ENCODE assay signal across 15 mouse cellular contexts in the genomic region with DNA sequence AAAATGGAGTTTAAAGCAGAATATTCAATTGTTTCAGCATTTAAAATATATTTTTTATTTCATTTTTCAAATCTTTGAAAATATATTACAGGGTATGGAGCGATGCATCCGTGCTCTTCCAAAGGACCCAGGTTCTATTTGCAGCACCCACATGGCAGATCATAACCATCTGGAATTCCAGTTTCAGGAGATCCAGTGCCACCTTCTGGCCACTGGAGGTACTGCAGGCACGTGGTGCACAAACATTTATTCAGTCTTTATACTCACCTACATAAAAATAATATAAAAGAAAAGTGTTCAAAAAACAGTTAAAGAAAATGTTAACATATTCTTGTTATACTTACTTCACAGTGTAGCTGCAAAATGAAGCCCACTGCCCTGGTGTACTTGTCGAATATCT. TPM values are rescaled to one million over a fixed set of nuclear protein-coding genes. Genes with fewer than 3 reads are reported as not detected.
DNase-seq lines count a peak whose midpoint lies in the region; ATAC-seq and TF ChIP-seq lines count a peak whose summit lies in the region.
"Had no signal": no experiment of that assay in that cellular context is flagged by ENCODE, and none has a peak within 500 bp of the region (broad histone marks: within the 10 kb centered on the region; RNA-seq: fewer than 3 reads in every experiment).

No protein-coding gene starts in this region.

- no peak overlapping the region for H3K4me3 ChIP-seq in heart, postnatal 0 days (ENCODE audit: low read depth, low read length)
- no peak overlapping the region for H3K4me3 ChIP-seq in heart, embryonic 10.5 days
- H3K4me3 ChIP-seq in lung, postnatal 0 days (ENCODE audit: low read depth, low read length) = no peak overlapping the region
- H3K4me3 ChIP-seq in G1E (ENCODE audit: low read depth, low read length) = no peak overlapping the region
- H3K4me3 ChIP-seq: heart, embryonic 13.5 days; hindbrain, embryonic 12.5 days; limb, embryonic 13.5 days had no signal

- DNase-seq in heart, postnatal 0 days (ENCODE audit: low spot score) = no peak
- no peak for DNase-seq in heart, embryonic 10.5 days (ENCODE audit: low spot score)
- DNase-seq in lung, postnatal 0 days (ENCODE audit: low spot score) = no peak
- no peak for DNase-seq in lung, adult 18-20 months
- no peak for DNase-seq in G1E (ENCODE audit: low spot score)
- peak; percentile 60 for DNase-seq in naive thymus-derived CD4-positive, alpha-beta T cell, adult 2 months (ENCODE audit: low read depth)
- no peak for DNase-seq in retina, postnatal 1 day
- no peak for DNase-seq in right cerebral cortex, postnatal 4 days
- DNase-seq: kidney, postnatal 10 days; thymus, postnatal 14 days had no signal

- H3K4me2 ChIP-seq in heart, postnatal 0 days (ENCODE audit: low read depth, low read length) = no peak overlapping the region
- no peak overlapping the region for H3K4me2 ChIP-seq in lung, postnatal 0 days (replicated peaks; ENCODE audit: low read depth, low read length)
- H3K4me2 ChIP-seq: heart, embryonic 13.5 days; hindbrain, embryonic 12.5 days; limb, embryonic 13.5 days had no signal

- H3K27ac ChIP-seq in heart, postnatal 0 days (ENCODE audit: low read depth) = no peak overlapping the region
- no peak overlapping the region for H3K27ac ChIP-seq in heart, embryonic 10.5 days
- H3K27ac ChIP-seq in lung, postnatal 0 days (ENCODE audit: low read length) = no peak overlapping the region
- H3K27ac ChIP-seq: heart, embryonic 13.5 days; hindbrain, embryonic 12.5 days; limb, embryonic 13.5 days had no signal

- no peak overlapping the region for H3K9ac ChIP-seq in heart, postnatal 0 days (replicated peaks; ENCODE audit: low read depth, low read length)
- no peak overlapping the region for H3K9ac ChIP-seq in lung, postnatal 0 days (replicated peaks; ENCODE audit: low read depth)
- H3K9ac ChIP-seq: heart, embryonic 13.5 days; hindbrain, embryonic 12.5 days; limb, embryonic 13.5 days had no signal

- H3K36me3 ChIP-seq in heart, postnatal 0 days (replicated peaks; ENCODE audit: control insufficient read depth, insufficient read depth, low read length) = no peaks in the 10 kb centered on the region
- H3K36me3 ChIP-seq in heart, embryonic 10.5 days = no peaks in the 10 kb centered on the region
- H3K36me3 ChIP-seq in lung, postnatal 0 days (ENCODE audit: insufficient read depth, low read length) = no peaks in the 10 kb centered on the region
- no peaks in the 10 kb centered on the region for H3K36me3 ChIP-seq in G1E (replicated peaks)
- H3K36me3 ChIP-seq: heart, embryonic 13.5 days; hindbrain, embryonic 12.5 days; limb, embryonic 13.5 days had no signal

- peak; percentile 33 for TF ChIP-seq CTCF in heart, postnatal 0 days (IDR thresholded peaks at IDR 0.05; ENCODE audit: low read depth)
- TF ChIP-seq CTCF in lung, postnatal 0 days (IDR thresholded peaks at IDR 0.05) = peak; percentile 69
- TF ChIP-seq CTCF in G1E (IDR thresholded peaks at IDR 0.05; ENCODE audit: low read depth, low read length) = peak; percentile 34; the same call in 1 of the 2 replicates

- 72% methylated on average over 4 of the region's 4 CpGs for WGBS in heart, postnatal 0 days
- 68% methylated on average over 4 of the region's 4 CpGs for WGBS in heart, embryonic 10.5 days
- 78% methylated on average over 4 of the region's 4 CpGs for WGBS in lung, postnatal 0 days

- peaks cover 20% of the 10 kb centered on the region for H3K4me1 ChIP-seq in heart, postnatal 0 days (ENCODE audit: control insufficient read depth, insufficient read depth)
- peaks cover 38% of the 10 kb centered on the region for H3K4me1 ChIP-seq in heart, embryonic 10.5 days
- H3K4me1 ChIP-seq in lung, postnatal 0 days (ENCODE audit: insufficient read depth, low read depth, low read length) = peaks cover 29% of the 10 kb centered on the region; the same call in 1 of the 2 replicates
- peaks cover 32% of the 10 kb centered on the region for H3K4me1 ChIP-seq in G1E (ENCODE audit: insufficient read depth, low read depth, low read length)

- no peaks in the 10 kb centered on the region for H3K27me3 ChIP-seq in heart, postnatal 0 days (ENCODE audit: control insufficient read depth, insufficient read depth, low read length)
- 0 out of 2 replicates have a peak, but pooled peaks cover 5% of the 10 kb centered on the region for H3K27me3 ChIP-seq in heart, embryonic 10.5 days (ENCODE audit: insufficient read depth, poor library complexity, severe bottlenecking)
- H3K27me3 ChIP-seq in lung, postnatal 0 days (replicated peaks; ENCODE audit: insufficient read depth, low read length) = no peaks in the 10 kb centered on the region
- H3K27me3 ChIP-seq in G1E (ENCODE audit: insufficient read depth, low read length) = no peaks in the 10 kb centered on the region
- H3K27me3 ChIP-seq: heart, embryonic 13.5 days; limb, embryonic 13.5 days had no signal

- ATAC-seq in heart, postnatal 0 days (ENCODE audit: insufficient read depth, low read depth) = no peak
- no peak for ATAC-seq in lung, postnatal 0 days
- ATAC-seq in G1E (ENCODE audit: extremely low read depth, insufficient number of reproducible peaks, low FRiP score, poor library complexity, severe bottlenecking) = no peak

- TF ChIP-seq EP300 in heart, postnatal 0 days (IDR thresholded peaks at IDR 0.05; ENCODE audit: low read depth) = no peak
- TF ChIP-seq EP300 in lung, postnatal 0 days (IDR thresholded peaks at IDR 0.05) = no peak

- H3K9me3 ChIP-seq in heart, postnatal 0 days (replicated peaks; ENCODE audit: control insufficient read depth, low read length) = 0 out of 2 replicates have a peak, but pooled peaks cover 3% of the 10 kb centered on the region
- H3K9me3 ChIP-seq in heart, embryonic 10.5 days = peaks cover 3% of the 10 kb centered on the region; the same call in 1 of the 2 replicates
- H3K9me3 ChIP-seq in lung, postnatal 0 days (ENCODE audit: low read length) = peaks cover 5% of the 10 kb centered on the region; the same call in 1 of the 2 replicates
- H3K9me3 ChIP-seq in G1E (replicated peaks) = peaks cover 5% of the 10 kb centered on the region
- H3K9me3 ChIP-seq: hindbrain, embryonic 12.5 days had no signal

RNA-seq across cellular contexts. Expression of a gene that starts 2.6 kb away (rescaled TPM):
- total RNA-seq in heart, postnatal 0 days (2014; rRNA removed; ENCODE audit: low replicate concordance) = 3.6 and 6.6 TPM in 2 replicates
- polyA plus RNA-seq in heart, postnatal 0 days (2015; fragmentation: Nextera tagmentation; extraction: Ambion mirVana) = 2.3 and 2.6 TPM in 2 replicates
- polyA plus RNA-seq in heart, embryonic 10.5 days (2016; fragmentation: Nextera tagmentation; extraction: Ambion mirVana) = 1.7 and 2.4 TPM in 2 replicates
- polyA plus RNA-seq in lung, postnatal 0 days (2015; fragmentation: Nextera tagmentation; extraction: Ambion mirVana) = 12.2 and 13.1 TPM in 2 replicates
- total RNA-seq in G1E (2014; fragmentation: Nextera tagmentation) (4.6 TPM in 1 of 2 replicates, not detected in the other), G1E (2017) (0.12 and 0.33 TPM in 2 replicates)
- polyA plus RNA-seq in G1E (2012) = not detected in 2 replicates

RNA-seq across cellular contexts. Expression of a gene that starts 18.2 kb away (rescaled TPM):
- 235 and 276 TPM in 2 replicates for total RNA-seq in heart, postnatal 0 days (2014; rRNA removed; ENCODE audit: low replicate concordance)
- 203 and 209 TPM in 2 replicates for polyA plus RNA-seq in heart, postnatal 0 days (2015; fragmentation: Nextera tagmentation; extraction: Ambion mirVana)
- 276 and 315 TPM in 2 replicates for polyA plus RNA-seq in heart, embryonic 10.5 days (2016; fragmentation: Nextera tagmentation; extraction: Ambion mirVana)
- polyA plus RNA-seq in lung, postnatal 0 days (2015; fragmentation: Nextera tagmentation; extraction: Ambion mirVana) = 739 and 823 TPM in 2 replicates
- total RNA-seq in G1E (2014; fragmentation: Nextera tagmentation) (1,068 and 1,186 TPM in 2 replicates), G1E (2017) (618 and 679 TPM in 2 replicates)
- polyA plus RNA-seq in G1E (2012) = 1,022 and 1,501 TPM in 2 replicates

RNA-seq across cellular contexts. Expression of a gene that starts 36.4 kb away (rescaled TPM):
- 3.2 and 15.5 TPM in 2 replicates for total RNA-seq in heart, postnatal 0 days (2014; rRNA removed; ENCODE audit: low replicate concordance)
- 0.75 and 0.78 TPM in 2 replicates for polyA plus RNA-seq in heart, postnatal 0 days (2015; fragmentation: Nextera tagmentation; extraction: Ambion mirVana)
- polyA plus RNA-seq in heart, embryonic 10.5 days (2016; fragmentation: Nextera tagmentation; extraction: Ambion mirVana) = 13.7 and 37.5 TPM in 2 replicates
- polyA plus RNA-seq in lung, postnatal 0 days (2015; fragmentation: Nextera tagmentation; extraction: Ambion mirVana) = 1.1 and 1.3 TPM in 2 replicates
- total RNA-seq in G1E (2014; fragmentation: Nextera tagmentation) (not detected in 2 replicates), G1E (2017) (0.12 and 0.38 TPM in 2 replicates)
- polyA plus RNA-seq in G1E (2012) = not detected in 2 replicates

RNA-seq across cellular contexts. Expression of a gene that starts 37.7 kb away (rescaled TPM):
- not detected in 2 replicates for total RNA-seq in heart, postnatal 0 days (2014; rRNA removed; ENCODE audit: low replicate concordance)
- 0.12 and 0.19 TPM in 2 replicates for polyA plus RNA-seq in heart, postnatal 0 days (2015; fragmentation: Nextera tagmentation; extraction: Ambion mirVana)
- 0.12 TPM in 1 of 2 replicates, not detected in the other for polyA plus RNA-seq in heart, embryonic 10.5 days (2016; fragmentation: Nextera tagmentation; extraction: Ambion mirVana)
- 0.39 and 0.44 TPM in 2 replicates for polyA plus RNA-seq in lung, postnatal 0 days (2015; fragmentation: Nextera tagmentation; extraction: Ambion mirVana)
- total RNA-seq in G1E (2014; fragmentation: Nextera tagmentation) (not detected in 2 replicates), G1E (2017) (not detected in 2 replicates)
- not detected in 2 replicates for polyA plus RNA-seq in G1E (2012)
- total RNA-seq: megakaryocyte, adult 5-6 weeks had no signal

RNA-seq across cellular contexts. Expression of a gene that starts 42.9 kb away (rescaled TPM):
- 1.9 and 5.8 TPM in 2 replicates for total RNA-seq in heart, postnatal 0 days (2014; rRNA removed; ENCODE audit: low replicate concordance)
- polyA plus RNA-seq in heart, postnatal 0 days (2015; fragmentation: Nextera tagmentation; extraction: Ambion mirVana) = 1.6 and 2.0 TPM in 2 replicates
- 0.92 and 1.1 TPM in 2 replicates for polyA plus RNA-seq in heart, embryonic 10.5 days (2016; fragmentation: Nextera tagmentation; extraction: Ambion mirVana)
- 4.7 and 5.3 TPM in 2 replicates for polyA plus RNA-seq in lung, postnatal 0 days (2015; fragmentation: Nextera tagmentation; extraction: Ambion mirVana)
- total RNA-seq in G1E (2014; fragmentation: Nextera tagmentation) (not detected in 2 replicates), G1E (2017) (not detected in 2 replicates)
- polyA plus RNA-seq in G1E (2012) = not detected in 2 replicates
- total RNA-seq: layer of hippocampus, postnatal 25 days had no signal
